Mouse (Mus musculus): ENCODE data around the gene Adnp. TPM values are rescaled to one million over a fixed set of nuclear protein-coding genes. Genes with fewer than 3 reads are reported as not detected.

Gene Adnp
- polyA plus RNA-seq, 3 experiments from 2014 or later, result 1.7 to 2.1 (median 1.8) TPM

- no peak for ATAC-seq
These were observed 50.6 kb downstream of the Adnp start for GRCm38 (mm10) chr2:168156361-168156760.

- no peak for ATAC-seq
These were observed 51.2 kb downstream of the Adnp start for GRCm38 (mm10) chr2:168155666-168156065.

GRCm38 (mm10) chr2:168154090-168154881 is 52.6 kb downstream of the Adnp start:
- ATAC-seq, result peak; percentile 82

- ATAC-seq, result no peak
These were observed 57.7 kb downstream of the Adnp start for GRCm38 (mm10) chr2:168149241-168149640.

- ATAC-seq, result no peak
These were observed 59.0 kb downstream of the Adnp start for GRCm38 (mm10) chr2:168147722-168148432.

GRCm38 (mm10) chr2:168145437-168145836 is 61.5 kb downstream of the Adnp start:
- no peak for ATAC-seq

GRCm38 (mm10) chr2:168143794-168144193 is 63.1 kb downstream of the Adnp start:
- no peak for ATAC-seq

- ATAC-seq, result no peak
These were observed 69.8 kb downstream of the Adnp start for GRCm38 (mm10) chr2:168137161-168137560.

Other genes with a start within 250 kb of the Adnp start
- under 1 TPM; 0.16 to 0.49 (median 0.33) TPM for gene Ripor3, start 196.5 kb downstream of the Adnp start, polyA plus RNA-seq (2017; shearing (Covaris generic))
- gene Pard6b, start 126.1 kb downstream of the Adnp start, polyA plus RNA-seq (2017; shearing (Covaris generic)), result 1 to 10 TPM in 2 of 3 experiments, under 1 TPM in 1; 0.41 to 1.2 (median 1.1) TPM
- 10 to 100 TPM; 20.2 to 22.3 (median 20.2) TPM for gene Gm20716, start 23.3 kb upstream of the Adnp start, polyA plus RNA-seq (2017; shearing (Covaris generic))
- gene Dpm1, start 23.5 kb upstream of the Adnp start, polyA plus RNA-seq (2017; shearing (Covaris generic)), result 100 to 1,000 TPM in 2 of 3 experiments, 10 to 100 TPM in 1; 81.9 to 112 (median 110) TPM
- 1 to 10 TPM in 1 of 3 experiments, under 1 TPM in 2; 0.47 to 2.0 (median 0.48) TPM for gene Mocs3, start 23.5 kb upstream of the Adnp start, polyA plus RNA-seq (2017; shearing (Covaris generic))
- gene Kcng1, start 74.6 kb upstream of the Adnp start, polyA plus RNA-seq (2017; shearing (Covaris generic)), result not detected